Mouse (Mus musculus) mammary gland, adult 2 months (tissue): ENCODE measurements around the gene Asb16. TPM values are rescaled to one million over a fixed set of nuclear protein-coding genes. Genes with fewer than 3 reads are reported as not detected.

Experiments
- polyA plus RNA-seq: library from polyadenylated mRNA; depleted of rRNA; stranded (reverse); fragments of >200 nt; gene quantifications from 2 replicates; pipeline ENCODE4 v1.2.3, GENCODE M21; 2012; ENCODE audit warnings: low replicate concordance; rRNA removed

Gene Asb16
- 0.50 and 19.4 TPM in 2 replicates for polyA plus RNA-seq

GRCm38 (mm10) chr11:102268520-102269244, at the start of gene Asb16:
TSS of gene Asb16 (plus strand) at chr11:102268743.

GRCm38 (mm10) chr11:102230006-102230741, 38.4 kb upstream of the Asb16 start, which contains the start of gene Hdac5:
TSS of gene Hdac5 (minus strand) at chr11:102230166.

GRCm38 (mm10) chr11:102248630-102249230, 19.8 kb upstream of the Asb16 start, which contains the start of gene BC030867:
TSS of gene BC030867 (plus strand) at chr11:102248882.

GRCm38 (mm10) chr11:102284501-102285094, 16.1 kb downstream of the Asb16 start, which contains the start of gene Tmub2:
TSS of gene Tmub2 (plus strand) at chr11:102284931.

GRCm38 (mm10) chr11:102296491-102297472, 28.2 kb downstream of the Asb16 start, which contains the start of gene Atxn7l3:
TSS of gene Atxn7l3 (minus strand) at chr11:102296631.

GRCm38 (mm10) chr11:102319410-102319792, 50.9 kb downstream of the Asb16 start, which contains the start of gene Ubtf:
TSS of gene Ubtf (minus strand) at chr11:102319742.

Other genes starting within 250 kb of the Asb16 start
- gene Mpp3, start 240.3 kb upstream of the Asb16 start, polyA plus RNA-seq, result 4.8 and 7.8 TPM in 2 replicates
- gene Cd300lg, start 227.2 kb upstream of the Asb16 start, polyA plus RNA-seq, result 95.5 and 130 TPM in 2 replicates
- 13.5 and 13.8 TPM in 2 replicates for gene Mpp2, start 180.2 kb upstream of the Asb16 start, polyA plus RNA-seq
- gene Ppy, start 167.4 kb upstream of the Asb16 start, polyA plus RNA-seq, result not detected in 2 replicates
- not detected in 2 replicates for gene Pyy, start 160.9 kb upstream of the Asb16 start, polyA plus RNA-seq
- 0.85 TPM in 1 of 2 replicates, not detected in the other for gene Nags, start 123.2 kb upstream of the Asb16 start, polyA plus RNA-seq
- 17.0 and 22.2 TPM in 2 replicates for gene Tmem101, start 112.3 kb upstream of the Asb16 start, polyA plus RNA-seq
- gene Lsm12, start 83.4 kb upstream of the Asb16 start, polyA plus RNA-seq, result 35.8 and 55.6 TPM in 2 replicates
- 115 and 131 TPM in 2 replicates for gene G6pc3, start 79.1 kb upstream of the Asb16 start, polyA plus RNA-seq
- gene Hdac5, start 38.6 kb upstream of the Asb16 start, polyA plus RNA-seq, result 88.0 and 204 TPM in 2 replicates
- 1.2 and 1.4 TPM in 2 replicates for gene BC030867, start 19.9 kb upstream of the Asb16 start, polyA plus RNA-seq
- 52.4 and 58.1 TPM in 2 replicates for gene Tmub2, start 16.2 kb downstream of the Asb16 start, polyA plus RNA-seq
- 39.6 and 48.4 TPM in 2 replicates for gene Atxn7l3, start 27.9 kb downstream of the Asb16 start, polyA plus RNA-seq
- gene Ubtf, start 51.0 kb downstream of the Asb16 start, polyA plus RNA-seq, result 20.5 and 28.1 TPM in 2 replicates
- gene Slc4a1, start 97.5 kb downstream of the Asb16 start, polyA plus RNA-seq, result 0.06 TPM in 1 of 2 replicates, not detected in the other
- gene Rundc3a, start 124.7 kb downstream of the Asb16 start, polyA plus RNA-seq, result 4.6 and 10.4 TPM in 2 replicates
- 583 and 649 TPM in 2 replicates for gene Slc25a39, start 139.2 kb downstream of the Asb16 start, polyA plus RNA-seq
- gene Grn, start 161.6 kb downstream of the Asb16 start, polyA plus RNA-seq, result 304 and 432 TPM in 2 replicates
- gene Fam171a2, start 178.9 kb downstream of the Asb16 start, polyA plus RNA-seq, result 22.9 and 40.8 TPM in 2 replicates
- 27.3 and 35.8 TPM in 2 replicates for gene Itga2b, start 201.4 kb downstream of the Asb16 start, polyA plus RNA-seq